Mouse (Mus musculus) neural tube, embryonic 11.5 days (tissue): ENCODE measurements around the gene Fcna. TPM values are rescaled to one million over a fixed set of nuclear protein-coding genes. Genes with fewer than 3 reads are reported as not detected.

Experiments used
- ATAC-seq: fragments of 200-750 bp; cut with Nextera tagmentation; 2 replicates; pipeline ENCODE4 v1.8.0; 2017; ENCODE audit warnings: moderate number of reproducible peaks, mild to moderate bottlenecking, moderate TSS enrichment, moderate library complexity; ENCODE audit not compliant: insufficient read depth, low FRiP score, low TSS enrichment
- DNase-seq: peaks from one replicate; pipeline ENCODE4 v3.0.0-alpha.2; 2015; ENCODE audit warnings: low spot score
- H3K27ac ChIP-seq: fragments of 300-500 bp; sonication (generic); 2 replicates; pipeline ENCODE4 v1.5.1; 2014; ENCODE audit warnings: low read depth, mild to moderate bottlenecking, low read length
- H3K27me3 ChIP-seq: fragments of 300-500 bp; sonication (generic); 2 replicates; pipeline ENCODE4 v1.6.1; 2014; ENCODE audit warnings: mild to moderate bottlenecking, low read length, mixed read lengths; ENCODE audit not compliant: control insufficient read depth, insufficient read depth
- H3K36me3 ChIP-seq: fragments of 300-500 bp; sonication (generic); 2 replicates; pipeline ENCODE4 v1.6.1; 2014; ENCODE audit warnings: mild to moderate bottlenecking, low read length, moderate library complexity, mixed read lengths; ENCODE audit not compliant: control insufficient read depth, insufficient read depth
- H3K4me1 ChIP-seq: fragments of 300-500 bp; sonication (generic); 2 replicates; pipeline ENCODE4 v1.6.1; 2014; ENCODE audit warnings: low read length, mixed read lengths; ENCODE audit not compliant: control insufficient read depth, insufficient read depth
- H3K4me2 ChIP-seq: fragments of 300-500 bp; sonication (generic); 2 replicates; pipeline ENCODE4 v1.6.1; 2014; ENCODE audit warnings: low read depth, mild to moderate bottlenecking, moderate library complexity
- H3K4me3 ChIP-seq: fragments of 300-500 bp; sonication (generic); 2 replicates; pipeline ENCODE4 v1.5.1; 2014; ENCODE audit warnings: low read depth, low read length
- H3K9ac ChIP-seq: fragments of 300-500 bp; sonication (generic); 2 replicates; pipeline ENCODE4 v1.6.1; 2014; ENCODE audit warnings: mild to moderate bottlenecking, low read length
- H3K9me3 ChIP-seq: fragments of 300-500 bp; sonication (generic); 2 replicates; pipeline ENCODE4 v1.6.1; 2016; ENCODE audit warnings: low read length; ENCODE audit not compliant: control insufficient read depth
- whole genome bisulfite sequencing: fragments of 180-500 bp; shearing (Covaris S2); extraction: QIAGEN DNeasy Blood & Tissue Kit; methylation state at CpG from one replicate; pipeline ENCODE4 v1.1.7; 2014; 5-methylcytosine and 5-hydroxymethylcytosine counted together
- polyA plus RNA-seq: library from polyadenylated mRNA; unstranded; fragments of >200 nt; fragmentation: Nextera tagmentation; extraction: Ambion mirVana; gene quantifications from 2 replicates; pipeline ENCODE4 v1.2.1, GENCODE M21; 2014

Gene Fcna
- polyA plus RNA-seq, 1 experiment from 2014 or later: 1.5 TPM

GRCm38 (mm10) chr2:25596765-25597510, 30.9 kb downstream of the Fcna start:
- no peak for ATAC-seq

GRCm38 (mm10) chr2:25591863-25592262, 36.0 kb downstream of the Fcna start:
- Histone ChIP-seq H3K36me3 (peaks cover 13% of the 10 kb centered on the region), H3K27ac (no peak overlapping the region), H3K4me3 (no peak overlapping the region), H3K27me3 (no peaks in the 10 kb centered on the region), H3K4me2 (no peak overlapping the region), H3K4me1 (no peaks in the 10 kb centered on the region), H3K9ac (no peak overlapping the region), H3K9me3 (no peaks in the 10 kb centered on the region)
- no peak for DNase-seq
- 79% methylated on average over 2 of the region's 2 CpGs for WGBS
- no peak for ATAC-seq

More at GRCm38 (mm10) chr2:25596765-25597510, 30.9 kb downstream of the Fcna start:
- no peaks in the 10 kb centered on the region for H3K27me3 ChIP-seq
- H3K9ac ChIP-seq: no peak overlapping the region
- no peak overlapping the region for H3K4me3 ChIP-seq
- DNase-seq: no peak
- H3K4me2 ChIP-seq: no peak overlapping the region
- H3K9me3 ChIP-seq: no peaks in the 10 kb centered on the region
- H3K27ac ChIP-seq: no peak overlapping the region
- 96% methylated on average over 5 of the region's 5 CpGs for WGBS
- no peaks in the 10 kb centered on the region for H3K4me1 ChIP-seq
- H3K36me3 ChIP-seq: peaks cover 32% of the 10 kb centered on the region

GRCm38 (mm10) chr2:25588227-25588907, 39.5 kb downstream of the Fcna start:
- H3K27me3 ChIP-seq: no peaks in the 10 kb centered on the region
- no peak overlapping the region for H3K27ac ChIP-seq
- H3K4me2 ChIP-seq: no peak overlapping the region
- no peaks in the 10 kb centered on the region for H3K4me1 ChIP-seq
- DNase-seq (no peak), ATAC-seq (no peak)
- no peak overlapping the region for H3K9ac ChIP-seq
- no peaks in the 10 kb centered on the region for H3K9me3 ChIP-seq
- no peak overlapping the region for H3K4me3 ChIP-seq
- 96% methylated on average over 8 of the region's 8 CpGs for WGBS
- peaks cover 14% of the 10 kb centered on the region for H3K36me3 ChIP-seq

GRCm38 (mm10) chr2:25587290-25587689, 40.5 kb downstream of the Fcna start:
- Histone ChIP-seq H3K9me3 (no peaks in the 10 kb centered on the region), H3K4me2 (no peak overlapping the region), H3K36me3 (peaks cover 9% of the 10 kb centered on the region), H3K9ac (no peak overlapping the region), H3K4me3 (no peak overlapping the region), H3K27me3 (no peaks in the 10 kb centered on the region), H3K4me1 (peaks cover 6% of the 10 kb centered on the region), H3K27ac (no peak overlapping the region)
- DNase-seq: no peak
- WGBS: 88% methylated on average over 8 of the region's 8 CpGs
- ATAC-seq: no peak

GRCm38 (mm10) chr2:25585601-25586000, 42.2 kb downstream of the Fcna start:
- H3K4me2 ChIP-seq: no peak overlapping the region
- ATAC-seq (no peak), DNase-seq (no peak)
- no peak overlapping the region for H3K4me3 ChIP-seq
- peaks cover 9% of the 10 kb centered on the region for H3K4me1 ChIP-seq
- H3K9me3 ChIP-seq: no peaks in the 10 kb centered on the region
- WGBS: 96% methylated on average over 3 of the region's 3 CpGs
- no peak overlapping the region for H3K27ac ChIP-seq
- H3K9ac ChIP-seq: no peak overlapping the region
- peaks cover 8% of the 10 kb centered on the region for H3K27me3 ChIP-seq
- peaks cover 7% of the 10 kb centered on the region; the same call in 1 of the 2 replicates for H3K36me3 ChIP-seq

- no peak overlapping the region for H3K27ac ChIP-seq
- H3K4me2 ChIP-seq: no peak overlapping the region
- no peak overlapping the region for H3K4me3 ChIP-seq
- no peaks in the 10 kb centered on the region for H3K9me3 ChIP-seq
- peaks cover 7% of the 10 kb centered on the region; the same call in 1 of the 2 replicates for H3K36me3 ChIP-seq
- no peak overlapping the region for H3K9ac ChIP-seq
- WGBS: 82% methylated on average over 4 of the region's 4 CpGs
- peaks cover 9% of the 10 kb centered on the region for H3K4me1 ChIP-seq
- ATAC-seq (no peak), DNase-seq (no peak)
- peaks cover 16% of the 10 kb centered on the region for H3K27me3 ChIP-seq
Measured at GRCm38 (mm10) chr2:25584856-25585255, 43.0 kb downstream of the Fcna start.

GRCm38 (mm10) chr2:25584152-25584551, 43.7 kb downstream of the Fcna start:
- H3K36me3 ChIP-seq: peaks cover 7% of the 10 kb centered on the region; the same call in 1 of the 2 replicates
- H3K27ac ChIP-seq: no peak overlapping the region
- no peak overlapping the region for H3K4me2 ChIP-seq
- ATAC-seq (no peak), DNase-seq (no peak)
- H3K4me3 ChIP-seq: no peak overlapping the region
- WGBS: 96% methylated on average over 3 of the region's 3 CpGs
- H3K27me3 ChIP-seq: peaks cover 23% of the 10 kb centered on the region
- no peaks in the 10 kb centered on the region for H3K9me3 ChIP-seq
- H3K4me1 ChIP-seq: peaks cover 15% of the 10 kb centered on the region
- H3K9ac ChIP-seq: no peak overlapping the region

GRCm38 (mm10) chr2:25583571-25583970, 44.3 kb downstream of the Fcna start:
- H3K4me1 ChIP-seq: peaks cover 16% of the 10 kb centered on the region
- no peak overlapping the region for H3K27ac ChIP-seq
- no peak for DNase-seq
- no peak overlapping the region for H3K4me2 ChIP-seq
- no peak overlapping the region for H3K9ac ChIP-seq
- no peaks in the 10 kb centered on the region for H3K9me3 ChIP-seq
- ATAC-seq: no peak
- peaks cover 28% of the 10 kb centered on the region for H3K27me3 ChIP-seq
- peaks cover 7% of the 10 kb centered on the region; the same call in 1 of the 2 replicates for H3K36me3 ChIP-seq
- no peak overlapping the region for H3K4me3 ChIP-seq
- WGBS: 80% methylated on average over 4 of the region's 4 CpGs

GRCm38 (mm10) chr2:25583120-25583481, 44.7 kb downstream of the Fcna start:
- Histone ChIP-seq H3K9me3 (no peaks in the 10 kb centered on the region), H3K27ac (no peak overlapping the region), H3K4me2 (no peak overlapping the region), H3K9ac (no peak overlapping the region), H3K4me1 (peaks cover 20% of the 10 kb centered on the region), H3K27me3 (peaks cover 33% of the 10 kb centered on the region), H3K4me3 (no peak overlapping the region), H3K36me3 (peaks cover 7% of the 10 kb centered on the region; the same call in 1 of the 2 replicates)
- ATAC-seq: no peak
- 87% methylated on average over 6 of the region's 6 CpGs for WGBS
- DNase-seq: no peak
